Mouse (Mus musculus): ENCODE measurements around the gene Alpl.

DNA sequence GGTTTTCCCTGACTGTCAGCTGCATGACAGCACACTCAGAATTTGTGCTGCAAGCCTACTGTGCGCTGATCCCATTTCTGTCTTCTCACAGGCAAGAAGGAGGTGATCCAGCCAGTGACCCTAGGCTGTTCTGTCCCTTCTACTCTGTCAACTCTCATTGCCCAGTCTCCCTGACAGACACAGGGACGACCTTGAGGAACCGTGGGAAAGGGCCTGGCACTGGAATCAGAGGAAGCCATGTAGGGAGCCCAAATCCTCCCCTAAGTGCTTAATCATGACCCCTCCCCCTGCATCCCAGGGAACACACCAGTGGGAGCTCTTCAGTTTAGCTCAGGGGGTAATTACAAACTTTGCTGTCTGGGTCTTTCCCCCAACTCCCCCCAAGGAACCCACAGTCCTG lies 58.4 kb downstream of the Alpl start:
- TF ChIP-seq GATA1 (IDR thresholded peaks at IDR 0.05; ENCODE audit: borderline replicate concordance, low read length) (no peak), FLI1 (IDR thresholded peaks at IDR 0.05; ENCODE audit: low read length) (no peak)

Measured in megakaryocyte, embryonic 14.5 days (primary cell).